Mouse (Mus musculus) CH12.LX (cell line): ENCODE data around the gene Gemin2. TPM values are rescaled to one million over a fixed set of nuclear protein-coding genes. Genes with fewer than 3 reads are reported as not detected.

Experiments used
- DNase-seq: peaks from one replicate; pipeline ENCODE4 v3.0.0-alpha.2; 2013; ENCODE audit errors: extremely low read depth
- H3K27ac ChIP-seq: 2 replicates; pipeline ENCODE4 v1.5.1; 2012; ENCODE audit warnings: low read depth, mild to moderate bottlenecking, control low read depth, moderate library complexity; ENCODE audit not compliant: insufficient read depth
- H3K27me3 ChIP-seq: replicated peaks from 2 replicates; pipeline ENCODE3; 2012; ENCODE audit warnings: inconsistent platforms
- H3K36me3 ChIP-seq, 2 experiments: replicated peaks in 1 of 2; 2 replicates each; pipeline versions ENCODE3 to v1.6.1; 2012; ENCODE audit warnings: inconsistent platforms in 1 of 2, low read length in 1 of 2, mild to moderate bottlenecking in 1 of 2, mixed read lengths in 1 of 2, moderate library complexity in 1 of 2; ENCODE audit not compliant: control insufficient read depth in 1 of 2, insufficient read depth in 1 of 2
- H3K4me1 ChIP-seq, 2 experiments: 2 replicates each; pipeline ENCODE4 v1.6.1; 2012; ENCODE audit warnings: inconsistent platforms in 1 of 2, moderate library complexity in 1 of 2; ENCODE audit not compliant: insufficient read depth in 2 of 2, control insufficient read depth in 1 of 2
- H3K4me2 ChIP-seq: 2 replicates; pipeline ENCODE4 v1.6.1; 2012; ENCODE audit warnings: low read depth, mild to moderate bottlenecking, control low read depth; ENCODE audit not compliant: poor library complexity, insufficient read depth, severe bottlenecking
- H3K4me3 ChIP-seq, 3 experiments: fragments of 150-350 bp in 1 of 3; sonication (generic) in 1 of 3; replicated peaks in 1 of 3; 2 replicates each; pipeline versions ENCODE3 to v1.5.1; 2011 to 2012; ENCODE audit warnings: low read depth in 2 of 3, low read length in 2 of 3, mild to moderate bottlenecking in 2 of 3, moderate library complexity in 2 of 3, control low read depth in 1 of 3, improper control_type of control experiment in 1 of 3, inconsistent platforms in 1 of 3, mixed read lengths in 1 of 3; ENCODE audit not compliant: poor library complexity in 1 of 3
- H3K79me2 ChIP-seq: replicated peaks from 2 replicates; pipeline ENCODE4 v1.6.1; 2012; ENCODE audit warnings: mild to moderate bottlenecking, moderate library complexity; ENCODE audit not compliant: control insufficient read depth, poor library complexity, insufficient read depth, severe bottlenecking; ENCODE audit errors: extremely low read depth
- H3K9ac ChIP-seq: 2 replicates; pipeline ENCODE4 v1.6.1; 2012; ENCODE audit warnings: low read depth, mild to moderate bottlenecking, control low read depth, moderate library complexity; ENCODE audit not compliant: insufficient read depth
- H3K9me3 ChIP-seq: replicated peaks from 2 replicates; pipeline ENCODE3; 2012; ENCODE audit warnings: low read length, inconsistent platforms, mixed read lengths
- BHLHE40 ChIP-seq: IDR thresholded peaks from 2 replicates; pipeline ENCODE4 v1.6.1; 2011; ENCODE audit warnings: mild to moderate bottlenecking, low read depth, low read length, improper control_type of control experiment
- CHD1 ChIP-seq: IDR thresholded peaks from 2 replicates; pipeline ENCODE4 v1.6.1; 2012; ENCODE audit warnings: low read depth, low read length, improper control_type of control experiment, inconsistent platforms
- CHD2 ChIP-seq: IDR thresholded peaks from 2 replicates; pipeline ENCODE4 v1.6.1; 2011; ENCODE audit warnings: low read length, improper control_type of control experiment
- CTCF ChIP-seq, 2 experiments: IDR thresholded peaks in 1 of 2; conservative IDR thresholded peaks in 1 of 2; 2 replicates each; pipeline ENCODE4 v1.5.1; 2011 to 2012; ENCODE audit warnings: low read depth in 2 of 2, low read length in 2 of 2, improper control_type of control experiment in 1 of 2, inconsistent platforms in 1 of 2, mild to moderate bottlenecking in 1 of 2, moderate library complexity in 1 of 2
- ELF1 ChIP-seq: IDR thresholded peaks from 2 replicates; pipeline ENCODE4 v1.6.1; 2014; ENCODE audit warnings: low read depth, mild to moderate bottlenecking, inconsistent platforms, low read length, improper control_type of control experiment
- ETS1 ChIP-seq: conservative IDR thresholded peaks from 2 replicates; pipeline ENCODE4 v1.6.1; 2012; ENCODE audit warnings: low read depth, mild to moderate bottlenecking, inconsistent platforms, low read length, improper control_type of control experiment, moderate library complexity
- HCFC1 ChIP-seq: IDR thresholded peaks from 2 replicates; pipeline ENCODE4 v1.6.1; 2012; ENCODE audit warnings: low read depth, mild to moderate bottlenecking, inconsistent platforms, low read length, improper control_type of control experiment
- JUN ChIP-seq: IDR thresholded peaks from 2 replicates; pipeline ENCODE4 v1.6.1; 2011; ENCODE audit warnings: low read depth, mild to moderate bottlenecking, low read length, improper control_type of control experiment, moderate library complexity; ENCODE audit not compliant: insufficient read depth
- KAT2A ChIP-seq: IDR thresholded peaks from 2 replicates; pipeline ENCODE4 v1.6.1; 2012; ENCODE audit warnings: low read length, improper control_type of control experiment, inconsistent platforms; ENCODE audit not compliant: insufficient replicate concordance
- MAFK ChIP-seq: IDR thresholded peaks from 2 replicates; pipeline ENCODE4 v1.6.1; 2011; ENCODE audit warnings: low read length, improper control_type of control experiment; ENCODE audit not compliant: insufficient replicate concordance
- MAX ChIP-seq: IDR thresholded peaks from 2 replicates; pipeline ENCODE4 v1.6.1; 2011; ENCODE audit warnings: low read length, improper control_type of control experiment
- MEF2A ChIP-seq: IDR thresholded peaks from 2 replicates; pipeline ENCODE4 v1.6.1; 2014; ENCODE audit warnings: low read depth, mild to moderate bottlenecking, inconsistent platforms, low read length, improper control_type of control experiment, borderline replicate concordance
- MYC ChIP-seq: IDR thresholded peaks from 2 replicates; pipeline ENCODE4 v1.6.1; 2011; ENCODE audit warnings: low read depth, mild to moderate bottlenecking, improper control_type of control experiment, low read length
- NELFE ChIP-seq: IDR thresholded peaks from 2 replicates; pipeline ENCODE4 v1.6.1; 2011; ENCODE audit warnings: low read depth, low read length, improper control_type of control experiment
- NRF1 ChIP-seq: IDR thresholded peaks from 2 replicates; pipeline ENCODE4 v1.6.1; 2014; ENCODE audit warnings: low read depth, mild to moderate bottlenecking, inconsistent platforms, low read length, improper control_type of control experiment, moderate library complexity
- PAX5 ChIP-seq: IDR thresholded peaks from 2 replicates; pipeline ENCODE4 v1.6.1; 2012; ENCODE audit warnings: low read length, inconsistent platforms, mixed read lengths
- POLR2A ChIP-seq: IDR thresholded peaks from 2 replicates; pipeline ENCODE4 v1.6.1; 2011; ENCODE audit warnings: low read depth, mild to moderate bottlenecking, improper control_type of control experiment, low read length
- RAD21 ChIP-seq: IDR thresholded peaks from 2 replicates; pipeline ENCODE4 v1.6.1; 2011; ENCODE audit warnings: low read depth, mild to moderate bottlenecking, low read length, improper control_type of control experiment, moderate library complexity
- SMC3 ChIP-seq: IDR thresholded peaks from 2 replicates; pipeline ENCODE4 v1.6.1; 2011; ENCODE audit warnings: low read depth, low read length, improper control_type of control experiment
- TBP ChIP-seq: conservative IDR thresholded peaks from 2 replicates; pipeline ENCODE4 v1.6.1; 2011; ENCODE audit warnings: low read depth, low read length, improper control_type of control experiment
- TCF12 ChIP-seq: IDR thresholded peaks from 2 replicates; pipeline ENCODE4 v1.6.1; 2014; ENCODE audit warnings: low read depth, mild to moderate bottlenecking, inconsistent platforms, low read length, improper control_type of control experiment
- UBTF ChIP-seq: IDR thresholded peaks from 2 replicates; pipeline ENCODE4 v1.6.1; 2012; ENCODE audit warnings: low read depth, mild to moderate bottlenecking, inconsistent platforms, low read length, improper control_type of control experiment, moderate library complexity
- USF1 ChIP-seq: IDR thresholded peaks from 2 replicates; pipeline ENCODE4 v1.6.1; 2014; ENCODE audit warnings: low read depth, mild to moderate bottlenecking, inconsistent platforms, low read length, improper control_type of control experiment
- ZMIZ1 ChIP-seq: IDR thresholded peaks from 2 replicates; pipeline ENCODE4 v1.6.1; 2012; ENCODE audit warnings: low read depth, mild to moderate bottlenecking, inconsistent platforms, low read length, improper control_type of control experiment
- ZNF384 ChIP-seq: IDR thresholded peaks from 2 replicates; pipeline ENCODE4 v1.6.1; 2012; ENCODE audit warnings: low read depth, low read length, improper control_type of control experiment, inconsistent platforms
- dilution Hi-C: fragments of 300-500 bp; cut with MboI; formaldehyde crosslinking; loops from 2 replicates; pipeline ENCODE4 v1.14.3; 2020; ENCODE audit warnings: low sequenced_read_pairs; ENCODE audit not compliant: extremely low pct_unique_long_range_greater_than_20kb, extremely low pct_ligation_motif_present
- in situ Hi-C: fragments of 300-500 bp; cut with MboI; formaldehyde crosslinking; loops from 3 replicates; pipeline ENCODE4 v1.14.3; 2019; ENCODE audit warnings: low sequenced_read_pairs, low pct_ligation_motif_present, low pct_unique_long_range_greater_than_20kb, mixed read lengths
- polyA plus RNA-seq: library from polyadenylated mRNA; unstranded; fragments of >175 nt; gene quantifications from 2 replicates; pipeline ENCODE4 v1.2.1, GENCODE M21; 2012; ENCODE audit warnings: low read depth; ENCODE audit not compliant: insufficient read length
- total RNA-seq, 2 experiments: library from RNA; depleted of rRNA; stranded (reverse); fragments of 300-350 nt in 1 of 2; fragments of >200 nt in 1 of 2; gene quantifications; 2 replicates each; pipeline ENCODE4 v1.2.3; 2012 to 2014

Gene Gemin2
- total and polyA plus RNA-seq, 3 experiments = 19.6 to 36.7 (median 23.8) TPM

GRCm38 (mm10) chr12:59039971-59040844 is 27.0 kb downstream of the Gemin2 start (continued):
- no peak for TF ChIP-seq RAD21

- in situ Hi-C loops (no loop called here), dilution Hi-C loops (no loop called here)
- no peak overlapping the region for H3K4me3 ChIP-seq
- H3K9ac ChIP-seq = no peak overlapping the region
- H3K27me3 ChIP-seq = no peaks in the 10 kb centered on the region
- H3K27ac ChIP-seq = peak overlapping the region; percentile 60
- peak; percentile 93 for DNase-seq
- no peaks in the 10 kb centered on the region for H3K9me3 ChIP-seq
- H3K36me3 ChIP-seq = peaks cover 22 to 35% of the 10 kb centered on the region in 2 experiments
- H3K4me2 ChIP-seq = no peak overlapping the region
- TF ChIP-seq SMC3 (0 out of 2 replicates have a peak, but pooled peaks have one; percentile 1), JUN (no peak), ZMIZ1 (no peak), CHD2 (no peak), UBTF (no peak), BHLHE40 (no peak), ETS1 (no peak), TCF12 (no peak), MAX (0 out of 2 replicates have a peak, but pooled peaks have one; percentile 33), CHD1 (no peak), NRF1 (no peak), KAT2A (no peak), TBP (no peak), POLR2A (no peak; the same call in none of the 2 replicates), HCFC1 (no peak), ZNF384 (peak; percentile 67), PAX5 (no peak), MAFK (no peak), ELF1 (no peak), NELFE (no peak), MYC (peak; percentile 90), CTCF (conservative IDR thresholded peaks at IDR 0.05 in 1 of 2, IDR thresholded peaks at IDR 0.05 in 1 of 2; ENCODE audit: low read depth in 2 of 2, low read length in 2 of 2) (no peak), MEF2A (no peak), USF1 (no peak)
- peaks cover 5 to 36% of the 10 kb centered on the region in 2 experiments; a peak in 3 of 4 replicates for H3K4me1 ChIP-seq
- H3K79me2 ChIP-seq = no peaks in the 10 kb centered on the region
Measured at GRCm38 (mm10) chr12:59040851-59041250, 27.7 kb downstream of the Gemin2 start.
